Mouse (Mus musculus) thymus, adult 2 months (tissue): Measurements from ENCODE around the gene Tmem266.

ENCODE experiments used
- CTCF ChIP-seq: fragments of 200-500 bp; IDR thresholded peaks from 2 replicates; pipeline ENCODE4 v1.5.1; 2012; ENCODE audit warnings: mild to moderate bottlenecking, control low read depth, low read length, moderate library complexity, borderline replicate concordance; ENCODE audit not compliant: control insufficient read depth, poor library complexity, insufficient read depth; ENCODE audit errors: extremely low read depth
- POLR2A ChIP-seq: fragments of 200-500 bp; IDR thresholded peaks from 2 replicates; pipeline ENCODE4 v1.6.1; 2012; ENCODE audit warnings: mild to moderate bottlenecking, low read length, control low read depth, moderate library complexity; ENCODE audit not compliant: control insufficient read depth, poor library complexity, insufficient read depth; ENCODE audit errors: extremely low read depth

- TF ChIP-seq CTCF = no peak
- TF ChIP-seq POLR2A = no peak
These were observed 2.2 kb upstream of the Tmem266 start for GRCm38 (mm10) chr9:55324516-55324915.
